Mouse (Mus musculus): Measurements from ENCODE around the gene Rhbdf1. TPM values are rescaled to one million over a fixed set of nuclear protein-coding genes. Genes with fewer than 3 reads are reported as not detected.

Gene Rhbdf1
- polyA plus RNA-seq, 1 experiment from 2014 or later, result 21.3 TPM

- 85% methylated on average over 10 of the region's 10 CpGs for WGBS
- Histone ChIP-seq H3K4me1 (no peaks in the 10 kb centered on the region), H3K36me3 (replicated peaks) (no peaks in the 10 kb centered on the region), H3K9ac (no peak overlapping the region), H3K4me2 (no peak overlapping the region), H3K9me3 (no peaks in the 10 kb centered on the region), H3K27ac (no peak overlapping the region), H3K4me3 (no peak overlapping the region), H3K27me3 (replicated peaks) (no peaks in the 10 kb centered on the region)
- no peak for ATAC-seq (replicated peaks)
Observed at GRCm38 (mm10) chr11:32194086-32194485, 28.0 kb downstream of the Rhbdf1 start.

GRCm38 (mm10) chr11:32193156-32193555 is 28.9 kb downstream of the Rhbdf1 start:
- ATAC-seq (replicated peaks), result no peak
- no peak overlapping the region for H3K4me3 ChIP-seq
- H3K9ac ChIP-seq, result no peak overlapping the region

DNA sequence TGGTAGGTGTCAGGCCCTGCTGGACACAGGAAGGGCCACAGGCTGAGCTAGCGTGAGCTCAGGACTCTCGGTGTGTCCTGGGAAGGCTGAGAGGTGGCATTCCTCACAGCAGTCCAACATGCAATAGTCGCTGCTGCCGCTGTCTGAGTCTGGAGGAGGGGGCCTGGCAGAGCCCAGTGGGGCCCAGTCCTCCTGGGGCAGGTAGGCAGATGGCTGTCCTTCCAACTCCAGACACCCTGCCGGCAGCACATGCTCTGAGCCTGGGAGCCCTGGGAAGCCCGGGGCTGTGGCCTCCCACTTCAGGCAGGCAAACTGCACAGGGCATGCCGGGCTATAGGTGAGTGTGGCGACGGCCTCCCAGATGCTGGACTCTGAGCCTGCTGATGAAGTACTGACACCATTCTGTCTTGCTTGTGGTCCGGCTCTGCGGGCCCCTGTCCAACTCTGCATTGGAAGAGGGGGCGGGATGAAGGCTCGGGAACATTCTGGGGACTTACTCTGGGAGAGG is 31.4 kb downstream of the Rhbdf1 start:
- Histone ChIP-seq H3K9me3 (no peaks in the 10 kb centered on the region), H3K4me2 (no peak overlapping the region), H3K9ac (no peak overlapping the region), H3K4me3 (no peak overlapping the region), H3K27ac (no peak overlapping the region), H3K4me1 (no peaks in the 10 kb centered on the region), H3K36me3 (replicated peaks) (no peaks in the 10 kb centered on the region), H3K27me3 (replicated peaks) (no peaks in the 10 kb centered on the region)
- 78% methylated on average over 13 of the region's 13 CpGs for WGBS
- ATAC-seq (replicated peaks), result no peak

More at GRCm38 (mm10) chr11:32193156-32193555, 28.9 kb downstream of the Rhbdf1 start:
- no peaks in the 10 kb centered on the region for H3K27me3 ChIP-seq (replicated peaks)
- no peaks in the 10 kb centered on the region for H3K9me3 ChIP-seq
- no peaks in the 10 kb centered on the region for H3K4me1 ChIP-seq
- no peak overlapping the region for H3K4me2 ChIP-seq
- no peaks in the 10 kb centered on the region for H3K36me3 ChIP-seq (replicated peaks)
- no peak overlapping the region for H3K27ac ChIP-seq
- 96% methylated on average over 10 of the region's 10 CpGs for WGBS

- Histone ChIP-seq H3K9me3 (no peaks in the 10 kb centered on the region), H3K4me1 (no peaks in the 10 kb centered on the region), H3K4me2 (no peak overlapping the region), H3K27ac (no peak overlapping the region), H3K9ac (no peak overlapping the region), H3K27me3 (replicated peaks) (no peaks in the 10 kb centered on the region), H3K4me3 (no peak overlapping the region), H3K36me3 (replicated peaks) (no peaks in the 10 kb centered on the region)
- ATAC-seq (replicated peaks), result no peak
- WGBS, result 69% methylated on average over 9 of the region's 9 CpGs
Observed at GRCm38 (mm10) chr11:32190119-32190518, 32.0 kb downstream of the Rhbdf1 start.

DNA sequence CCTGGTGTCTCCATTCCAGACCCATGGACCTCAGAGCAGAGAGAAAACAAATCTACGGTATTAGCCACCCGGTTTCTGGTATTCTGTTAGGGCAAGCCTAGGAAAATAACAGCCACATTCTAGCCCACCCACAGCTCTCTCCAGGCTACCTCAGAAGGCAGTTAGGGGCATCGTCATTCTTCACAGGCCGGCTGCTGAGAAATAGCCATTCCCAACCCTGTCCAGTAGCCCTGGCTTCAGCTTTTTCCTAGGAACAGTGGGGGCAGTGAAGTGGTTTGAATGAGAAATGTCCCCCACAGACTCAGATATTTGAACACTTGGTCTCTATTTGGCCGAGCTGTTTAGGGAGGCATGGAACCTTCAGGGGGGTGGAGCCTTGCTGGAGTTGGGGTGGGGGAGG is 32.7 kb downstream of the Rhbdf1 start:
- Histone ChIP-seq H3K9ac (no peak overlapping the region), H3K27me3 (replicated peaks) (no peaks in the 10 kb centered on the region), H3K9me3 (no peaks in the 10 kb centered on the region), H3K36me3 (replicated peaks) (no peaks in the 10 kb centered on the region), H3K4me3 (no peak overlapping the region), H3K4me1 (no peaks in the 10 kb centered on the region), H3K4me2 (no peak overlapping the region), H3K27ac (no peak overlapping the region)
- ATAC-seq (replicated peaks), result no peak
- 68% methylated on average over 5 of the region's 5 CpGs for WGBS

DNA sequence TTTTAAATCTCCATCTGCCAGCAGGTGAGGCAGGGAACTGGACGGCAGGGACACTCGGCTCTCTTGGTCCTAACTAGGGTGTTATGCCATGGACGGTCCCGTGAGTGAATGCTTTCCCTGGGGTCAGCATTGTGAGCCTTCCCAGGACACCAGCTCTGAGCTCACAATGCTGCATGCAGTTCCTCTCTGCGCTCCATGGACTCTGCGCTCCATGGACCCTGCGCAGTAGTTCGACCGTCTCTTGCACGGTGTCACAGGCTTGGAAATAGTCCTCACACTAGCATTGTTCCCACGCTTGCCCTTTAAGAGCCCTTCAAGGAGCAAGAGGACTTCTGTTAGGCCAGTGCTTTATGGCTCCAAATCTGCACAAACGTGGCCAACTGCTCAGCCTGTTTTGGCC is 33.2 kb downstream of the Rhbdf1 start:
- 77% methylated on average over 12 of the region's 12 CpGs for WGBS

GRCm38 (mm10) chr11:32187256-32187655 is 34.8 kb downstream of the Rhbdf1 start:
- WGBS, result 94% methylated on average over 4 of the region's 4 CpGs
- Histone ChIP-seq H3K9me3 (no peaks in the 10 kb centered on the region), H3K27me3 (replicated peaks) (no peaks in the 10 kb centered on the region), H3K4me2 (no peak overlapping the region), H3K36me3 (replicated peaks) (no peaks in the 10 kb centered on the region), H3K4me3 (no peak overlapping the region), H3K4me1 (no peaks in the 10 kb centered on the region), H3K27ac (no peak overlapping the region), H3K9ac (no peak overlapping the region)
- no peak for ATAC-seq (replicated peaks)

More for the DNA sequence above, 33.2 kb downstream of the Rhbdf1 start:
- ATAC-seq (replicated peaks), result no peak
- Histone ChIP-seq H3K27ac (no peak overlapping the region), H3K36me3 (replicated peaks) (no peaks in the 10 kb centered on the region), H3K9ac (no peak overlapping the region), H3K9me3 (no peaks in the 10 kb centered on the region), H3K27me3 (replicated peaks) (no peaks in the 10 kb centered on the region), H3K4me2 (no peak overlapping the region), H3K4me3 (no peak overlapping the region), H3K4me1 (no peaks in the 10 kb centered on the region)

DNA sequence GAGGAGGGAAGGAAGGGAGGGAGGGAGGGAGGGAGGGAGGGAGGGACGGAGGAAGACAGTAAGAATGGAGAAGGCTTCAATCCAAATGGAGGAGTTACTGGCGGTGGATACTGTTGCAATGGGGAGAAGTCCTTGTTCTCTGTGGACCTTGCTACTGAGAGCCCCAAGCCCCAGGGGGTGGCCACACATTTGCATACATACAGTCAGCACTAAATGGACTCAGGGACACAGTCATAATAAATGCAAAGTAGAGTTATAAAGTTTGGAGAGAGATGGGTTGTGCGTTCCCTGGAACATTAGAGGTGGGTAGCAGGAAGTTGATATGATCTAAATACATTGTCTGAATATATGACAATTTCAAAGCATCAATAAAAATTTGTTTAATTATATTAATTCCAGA is 36.1 kb downstream of the Rhbdf1 start:
- Histone ChIP-seq H3K36me3 (replicated peaks) (no peaks in the 10 kb centered on the region), H3K9me3 (no peaks in the 10 kb centered on the region), H3K4me2 (no peak overlapping the region), H3K4me1 (no peaks in the 10 kb centered on the region), H3K9ac (no peak overlapping the region), H3K4me3 (no peak overlapping the region), H3K27ac (no peak overlapping the region), H3K27me3 (replicated peaks) (no peaks in the 10 kb centered on the region)
- 84% methylated on average over 3 of the region's 3 CpGs for WGBS
- no peak for ATAC-seq (replicated peaks)

DNA sequence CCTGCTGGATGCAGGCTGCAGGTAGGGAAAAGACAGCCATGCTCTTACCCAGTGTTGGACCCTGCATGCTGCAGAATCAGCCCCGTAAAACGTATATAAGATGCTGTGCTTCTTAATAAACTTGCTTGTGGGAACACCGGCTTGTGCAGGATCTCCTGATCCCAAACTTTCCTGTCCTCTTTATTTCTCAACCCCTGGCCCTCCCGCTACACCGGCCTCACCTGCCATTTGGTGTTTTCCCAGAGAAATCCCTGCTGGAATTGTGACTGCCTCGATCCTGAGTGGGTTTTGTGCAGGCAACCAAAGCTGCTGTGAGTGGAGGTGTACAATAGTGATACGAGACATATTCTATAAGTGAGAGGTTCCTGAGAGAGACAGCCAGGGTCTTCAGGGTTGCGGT is 37.6 kb downstream of the Rhbdf1 start:
- Histone ChIP-seq H3K27me3 (replicated peaks) (no peaks in the 10 kb centered on the region), H3K9me3 (no peaks in the 10 kb centered on the region), H3K27ac (no peak overlapping the region), H3K36me3 (replicated peaks) (no peaks in the 10 kb centered on the region), H3K4me3 (no peak overlapping the region), H3K4me2 (no peak overlapping the region), H3K4me1 (no peaks in the 10 kb centered on the region), H3K9ac (no peak overlapping the region)
- no peak for ATAC-seq (replicated peaks)
- WGBS, result 88% methylated on average over 8 of the region's 8 CpGs

DNA sequence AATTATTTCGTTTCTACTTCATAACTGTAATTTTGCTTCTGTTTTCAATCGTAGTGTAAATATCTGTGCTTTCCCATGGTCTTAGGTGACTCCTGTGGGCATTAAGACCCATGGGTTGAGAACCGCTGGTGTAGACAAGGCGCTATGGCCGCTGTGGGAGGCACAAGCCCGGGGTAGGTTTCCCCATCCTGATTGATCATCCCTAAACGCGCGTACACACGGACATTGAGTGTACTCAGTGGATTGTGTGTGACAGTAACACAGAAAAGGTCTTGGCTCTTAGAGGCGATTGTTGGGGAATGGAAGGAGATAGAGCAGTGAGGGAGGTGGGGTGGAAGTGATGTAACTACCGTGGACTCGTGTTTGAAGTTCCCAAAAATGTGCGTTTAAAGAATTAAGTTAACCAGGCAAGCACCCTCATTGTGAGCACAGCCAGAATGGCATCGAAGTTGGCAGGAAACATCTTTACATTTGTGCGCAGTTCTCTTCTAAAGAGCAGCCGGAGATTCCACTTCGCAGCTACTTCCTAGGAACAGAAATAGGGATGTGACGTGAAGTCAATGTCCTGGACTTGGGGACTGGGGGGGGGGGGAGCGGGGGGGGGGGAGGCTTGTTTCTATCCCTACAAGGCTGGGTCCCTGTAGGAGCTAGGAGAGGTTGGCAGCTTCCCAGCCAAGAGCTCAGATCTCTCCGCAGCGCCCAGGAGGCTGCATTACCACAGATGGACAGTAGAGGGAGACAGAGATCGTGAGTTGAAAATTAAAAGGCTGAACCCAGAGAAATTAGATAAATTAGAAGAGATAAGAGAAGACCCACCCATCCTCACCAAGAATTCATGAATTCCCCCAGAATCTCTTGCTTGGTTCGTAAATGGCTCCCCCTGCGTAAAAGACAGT is 39.9 kb downstream of the Rhbdf1 start:
- Histone ChIP-seq H3K4me1 (no peaks in the 10 kb centered on the region), H3K27ac (no peak overlapping the region), H3K36me3 (replicated peaks) (no peaks in the 10 kb centered on the region), H3K4me2 (peak overlapping the region; percentile 31; the same call in 1 of the 2 replicates), H3K9me3 (no peaks in the 10 kb centered on the region), H3K9ac (no peak overlapping the region), H3K4me3 (no peak overlapping the region), H3K27me3 (replicated peaks) (no peaks in the 10 kb centered on the region)
- peak; percentile 80 for ATAC-seq (replicated peaks)
- 46% methylated on average over 25 of the region's 25 CpGs for WGBS

GRCm38 (mm10) chr11:32181246-32181645 is 40.9 kb downstream of the Rhbdf1 start:
- no peak for ATAC-seq (replicated peaks)
- 86% methylated on average over 4 of the region's 4 CpGs for whole genome bisulfite sequencing
- Histone ChIP-seq H3K4me3 (no peak overlapping the region), H3K27ac (no peak overlapping the region), H3K9ac (no peak overlapping the region), H3K36me3 (replicated peaks) (no peaks in the 10 kb centered on the region), H3K4me2 (no peak overlapping the region), H3K9me3 (no peaks in the 10 kb centered on the region), H3K27me3 (replicated peaks) (no peaks in the 10 kb centered on the region), H3K4me1 (no peaks in the 10 kb centered on the region)

DNA sequence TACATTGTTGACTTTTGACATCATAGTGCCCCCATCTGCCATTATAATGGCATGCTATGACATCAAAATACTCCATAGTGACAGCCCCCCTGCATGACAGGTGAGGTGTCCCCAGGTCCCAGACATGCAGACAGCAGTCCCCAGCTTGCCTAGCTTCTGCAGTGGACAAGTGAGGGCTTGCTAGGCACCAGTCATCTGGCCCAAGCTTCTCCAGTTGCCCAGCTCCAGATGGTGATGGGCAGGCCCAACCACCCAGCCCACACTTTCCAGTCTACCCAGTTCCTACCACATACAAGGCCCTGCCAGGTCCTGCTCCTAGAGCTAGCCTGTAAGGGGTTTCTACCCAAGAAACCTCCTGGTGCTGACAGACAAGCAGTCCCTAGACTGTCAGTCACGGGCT is 43.6 kb downstream of the Rhbdf1 start:
- no peak for ATAC-seq (replicated peaks)
- H3K36me3 ChIP-seq (replicated peaks), result no peaks in the 10 kb centered on the region
- no peak overlapping the region for H3K4me2 ChIP-seq
- H3K27me3 ChIP-seq (replicated peaks), result no peaks in the 10 kb centered on the region
- WGBS, result 96% methylated on average over 1 of the region's 1 CpGs
- no peak overlapping the region for H3K9ac ChIP-seq
- no peaks in the 10 kb centered on the region for H3K9me3 ChIP-seq
- H3K4me1 ChIP-seq, result no peaks in the 10 kb centered on the region
- H3K4me3 ChIP-seq, result no peak overlapping the region
- H3K27ac ChIP-seq, result no peak overlapping the region

GRCm38 (mm10) chr11:32166683-32167082 is 55.4 kb downstream of the Rhbdf1 start:
- Histone ChIP-seq H3K4me1 (peaks cover 9% of the 10 kb centered on the region), H3K27me3 (replicated peaks) (no peaks in the 10 kb centered on the region), H3K9ac (no peak overlapping the region), H3K4me2 (no peak overlapping the region), H3K27ac (no peak overlapping the region), H3K4me3 (no peak overlapping the region), H3K36me3 (replicated peaks) (no peaks in the 10 kb centered on the region), H3K9me3 (no peaks in the 10 kb centered on the region)
- no peak for ATAC-seq (replicated peaks)
- 77% methylated on average over 4 of the region's 4 CpGs for WGBS
